In genomic region chr8:107424176-107424575, GRCm38 (mm10) we compare ENCODE assay signal across 9 mouse cellular contexts. TPM values are rescaled to one million over a fixed set of nuclear protein-coding genes. Genes with fewer than 3 reads are reported as not detected.
A peak's percentile ranks its signal among the peaks of the same experiment; 100 is the strongest.
DNase-seq lines count a peak whose midpoint lies in the region; ATAC-seq and TF ChIP-seq lines count a peak whose summit lies in the region.
"Had no signal": no experiment of that assay in that cellular context is flagged by ENCODE, and none has a peak within 500 bp of the region (broad histone marks: within the 10 kb centered on the region; RNA-seq: fewer than 3 reads in every experiment).

No protein-coding gene starts in this region.

- H3K9ac ChIP-seq in heart, postnatal 0 days (replicated peaks; ENCODE audit: low read depth, low read length): peak overlapping the region; percentile 80
- H3K9ac ChIP-seq in intestine, embryonic 14.5 days (ENCODE audit: low read length): peak overlapping the region; percentile 80
- H3K9ac ChIP-seq in midbrain, embryonic 14.5 days (replicated peaks; ENCODE audit: low read length): peak overlapping the region; percentile 78

- peak overlapping the region; percentile 87 for H3K4me2 ChIP-seq in heart, postnatal 0 days (ENCODE audit: low read depth, low read length)
- peak overlapping the region; percentile 69 for H3K4me2 ChIP-seq in intestine, embryonic 14.5 days (ENCODE audit: low read length)
- H3K4me2 ChIP-seq in midbrain, embryonic 14.5 days (ENCODE audit: low read length): peak overlapping the region; percentile 66

- no peak for TF ChIP-seq POLR2A in cortical plate, adult 2 months (IDR thresholded peaks at IDR 0.05; ENCODE audit: extremely low read depth, insufficient read depth, low read length)

- H3K36me3 ChIP-seq in heart, postnatal 0 days (replicated peaks; ENCODE audit: control insufficient read depth, insufficient read depth, low read length): peaks cover 37% of the 10 kb centered on the region
- peaks cover 35% of the 10 kb centered on the region for H3K36me3 ChIP-seq in intestine, embryonic 14.5 days (ENCODE audit: control insufficient read depth, insufficient read depth, low read length)
- H3K36me3 ChIP-seq in midbrain, embryonic 14.5 days (ENCODE audit: control insufficient read depth, insufficient read depth, low read length): peaks cover 27% of the 10 kb centered on the region

- 0 out of 2 replicates have a peak, but pooled peaks have one; percentile 2 for ATAC-seq in heart, postnatal 0 days (ENCODE audit: insufficient read depth, low read depth)
- no peak for ATAC-seq in intestine, embryonic 14.5 days (replicated peaks; ENCODE audit: low FRiP score, low TSS enrichment, low read depth)
- no peak for ATAC-seq in midbrain, embryonic 14.5 days (ENCODE audit: low FRiP score, low TSS enrichment)

- peak overlapping the region; percentile 62 for H3K4me3 ChIP-seq in heart, postnatal 0 days (ENCODE audit: low read depth, low read length)
- H3K4me3 ChIP-seq in cortical plate, adult 2 months (ENCODE audit: insufficient read depth, low read length): peak overlapping the region; percentile 75
- peak overlapping the region; percentile 100 for H3K4me3 ChIP-seq in intestine, embryonic 14.5 days (ENCODE audit: low read depth, low read length)
- peak overlapping the region; percentile 81 for H3K4me3 ChIP-seq in midbrain, embryonic 14.5 days (replicated peaks; ENCODE audit: low read depth, low read length)

- H3K9me3 ChIP-seq in heart, postnatal 0 days (replicated peaks; ENCODE audit: control insufficient read depth, low read length): no peaks in the 10 kb centered on the region
- H3K9me3 ChIP-seq in intestine, embryonic 14.5 days (ENCODE audit: control insufficient read depth, low read length): no peaks in the 10 kb centered on the region
- H3K9me3 ChIP-seq in midbrain, embryonic 14.5 days (ENCODE audit: control insufficient read depth, low read length): no peaks in the 10 kb centered on the region

- no peak for TF ChIP-seq EP300 in heart, postnatal 0 days (IDR thresholded peaks at IDR 0.05; ENCODE audit: low read depth)

- no peak for TF ChIP-seq CTCF in heart, postnatal 0 days (IDR thresholded peaks at IDR 0.05; ENCODE audit: low read depth)
- no peak for TF ChIP-seq CTCF in cortical plate, adult 2 months (IDR thresholded peaks at IDR 0.05; ENCODE audit: extremely low read depth, insufficient read depth, low read length)

- H3K27me3 ChIP-seq in heart, postnatal 0 days (ENCODE audit: control insufficient read depth, insufficient read depth, low read length): no peaks in the 10 kb centered on the region
- no peaks in the 10 kb centered on the region for H3K27me3 ChIP-seq in intestine, embryonic 14.5 days (replicated peaks; ENCODE audit: control insufficient read depth, insufficient read depth, low read length)
- H3K27me3 ChIP-seq in midbrain, embryonic 14.5 days (ENCODE audit: control insufficient read depth, insufficient read depth, low read length): no peaks in the 10 kb centered on the region
- H3K27me3 ChIP-seq: Patski had no signal

- 24% methylated on average over 9 of the region's 9 CpGs for WGBS in heart, postnatal 0 days
- 34% methylated on average over 9 of the region's 9 CpGs for WGBS in intestine, embryonic 14.5 days
- 31% methylated on average over 9 of the region's 9 CpGs for WGBS in midbrain, embryonic 14.5 days

- DNase-seq in heart, postnatal 0 days (ENCODE audit: low spot score): no peak
- no peak for DNase-seq in heart, postnatal 4 days
- peak; percentile 54 for DNase-seq in intestine, embryonic 14.5 days (ENCODE audit: low spot score)
- no peak for DNase-seq in midbrain, embryonic 14.5 days
- DNase-seq in spleen, postnatal 14 days (ENCODE audit: low spot score in 2 of 2): no peak
- DNase-seq in urinary bladder, postnatal 4 days (ENCODE audit: low spot score in 2 of 2): no peak
- DNase-seq in right cerebral cortex, postnatal 36 days (ENCODE audit: low spot score in 2 of 2): no peak

- peaks cover 9% of the 10 kb centered on the region; the same call in 1 of the 2 replicates for H3K4me1 ChIP-seq in heart, postnatal 0 days (ENCODE audit: control insufficient read depth, insufficient read depth)
- H3K4me1 ChIP-seq in cortical plate, adult 2 months (ENCODE audit: control insufficient read depth, insufficient read depth, low read length): peaks cover 2% of the 10 kb centered on the region; the same call in 1 of the 2 replicates
- H3K4me1 ChIP-seq in intestine, embryonic 14.5 days (replicated peaks; ENCODE audit: control insufficient read depth, insufficient read depth, low read length): peaks cover 7% of the 10 kb centered on the region
- H3K4me1 ChIP-seq in midbrain, embryonic 14.5 days (ENCODE audit: control insufficient read depth, insufficient read depth, low read length): peaks cover 11% of the 10 kb centered on the region

- peak overlapping the region; percentile 65 for H3K27ac ChIP-seq in heart, postnatal 0 days (ENCODE audit: low read depth)
- H3K27ac ChIP-seq in cortical plate, adult 2 months (ENCODE audit: insufficient read depth, low read length): no peak overlapping the region
- peak overlapping the region; percentile 36; the same call in 1 of the 2 replicates for H3K27ac ChIP-seq in intestine, embryonic 14.5 days (ENCODE audit: low read depth)
- H3K27ac ChIP-seq in midbrain, embryonic 14.5 days (replicated peaks; ENCODE audit: low read depth, low read length): 0 out of 2 replicates have a peak overlapping the region, but pooled peaks have one; percentile 70

RNA-seq across cellular contexts. Expression of gene Nob1, which starts 0.7 kb away (rescaled TPM):
- total RNA-seq in heart, postnatal 0 days (2014; rRNA removed; ENCODE audit: low replicate concordance): 9.4 and 26.1 TPM in 2 replicates
- polyA plus RNA-seq in heart, postnatal 0 days (2015; fragmentation: Nextera tagmentation; extraction: Ambion mirVana): 32.4 and 35.6 TPM in 2 replicates
- total RNA-seq in heart, postnatal 4 days (2021): 10 to 100 TPM; 31.7 to 37.0 TPM
- polyA plus RNA-seq in cortical plate, adult 2 months (2012; rRNA removed): 54.1 and 58.6 TPM in 2 replicates
- 66.2 and 82.6 TPM in 2 replicates for polyA plus RNA-seq in intestine, embryonic 14.5 days (2014; fragmentation: Nextera tagmentation; extraction: Ambion mirVana)
- polyA plus RNA-seq in midbrain, embryonic 14.5 days (2014; fragmentation: Nextera tagmentation; extraction: Ambion mirVana): 52.0 and 60.3 TPM in 2 replicates

RNA-seq across cellular contexts. Expression of gene Wwp2, which starts 12.0 kb away (rescaled TPM):
- total RNA-seq in heart, postnatal 0 days (2014; rRNA removed; ENCODE audit: low replicate concordance): 37.5 and 40.5 TPM in 2 replicates
- 18.4 and 20.4 TPM in 2 replicates for polyA plus RNA-seq in heart, postnatal 0 days (2015; fragmentation: Nextera tagmentation; extraction: Ambion mirVana)
- total RNA-seq in heart, postnatal 4 days (2021): 10 to 100 TPM; 33.1 to 35.6 TPM
- polyA plus RNA-seq in cortical plate, adult 2 months (2012; rRNA removed): 24.0 and 24.2 TPM in 2 replicates
- 40.4 and 43.6 TPM in 2 replicates for polyA plus RNA-seq in intestine, embryonic 14.5 days (2014; fragmentation: Nextera tagmentation; extraction: Ambion mirVana)
- polyA plus RNA-seq in midbrain, embryonic 14.5 days (2014; fragmentation: Nextera tagmentation; extraction: Ambion mirVana): 38.3 and 50.5 TPM in 2 replicates

RNA-seq across cellular contexts. Expression of gene Nqo1, which starts 21.2 kb away (rescaled TPM):
- total RNA-seq in heart, postnatal 0 days (2014; rRNA removed; ENCODE audit: low replicate concordance): 20.8 and 34.6 TPM in 2 replicates
- 19.7 and 19.9 TPM in 2 replicates for polyA plus RNA-seq in heart, postnatal 0 days (2015; fragmentation: Nextera tagmentation; extraction: Ambion mirVana)
- total RNA-seq in heart, postnatal 4 days (2021): 10 to 100 TPM; 15.8 to 18.4 TPM
- 4.8 TPM in 2 replicates for polyA plus RNA-seq in cortical plate, adult 2 months (2012; rRNA removed)
- polyA plus RNA-seq in intestine, embryonic 14.5 days (2014; fragmentation: Nextera tagmentation; extraction: Ambion mirVana): 8.9 and 10.6 TPM in 2 replicates
- 3.2 and 4.6 TPM in 2 replicates for polyA plus RNA-seq in midbrain, embryonic 14.5 days (2014; fragmentation: Nextera tagmentation; extraction: Ambion mirVana)
